Mouse (Mus musculus): ENCODE data around the gene Tmem63a.
"Not testable (repeated sequence)": the region's sequence is repeated elsewhere in the genome, so short reads cannot be mapped to it uniquely, and the experiment has no call there.

Tmem63a gene

GRCm38 (mm10) chr1:180942166-180943031, at the start of gene Tmem63a:
Gene Tmem63a, plus strand, starts transcription at chr1:180942344.
- DNase-seq (ENCODE audit: low spot score) = peak; percentile 56

GRCm38 (mm10) chr1:180892808-180893207, 49.3 kb upstream of the Tmem63a start, which contains the start of gene Lefty2:
Gene Lefty2, plus strand, starts transcription at chr1:180893108.
- DNase-seq (ENCODE audit: low spot score) = no peak

DNA sequence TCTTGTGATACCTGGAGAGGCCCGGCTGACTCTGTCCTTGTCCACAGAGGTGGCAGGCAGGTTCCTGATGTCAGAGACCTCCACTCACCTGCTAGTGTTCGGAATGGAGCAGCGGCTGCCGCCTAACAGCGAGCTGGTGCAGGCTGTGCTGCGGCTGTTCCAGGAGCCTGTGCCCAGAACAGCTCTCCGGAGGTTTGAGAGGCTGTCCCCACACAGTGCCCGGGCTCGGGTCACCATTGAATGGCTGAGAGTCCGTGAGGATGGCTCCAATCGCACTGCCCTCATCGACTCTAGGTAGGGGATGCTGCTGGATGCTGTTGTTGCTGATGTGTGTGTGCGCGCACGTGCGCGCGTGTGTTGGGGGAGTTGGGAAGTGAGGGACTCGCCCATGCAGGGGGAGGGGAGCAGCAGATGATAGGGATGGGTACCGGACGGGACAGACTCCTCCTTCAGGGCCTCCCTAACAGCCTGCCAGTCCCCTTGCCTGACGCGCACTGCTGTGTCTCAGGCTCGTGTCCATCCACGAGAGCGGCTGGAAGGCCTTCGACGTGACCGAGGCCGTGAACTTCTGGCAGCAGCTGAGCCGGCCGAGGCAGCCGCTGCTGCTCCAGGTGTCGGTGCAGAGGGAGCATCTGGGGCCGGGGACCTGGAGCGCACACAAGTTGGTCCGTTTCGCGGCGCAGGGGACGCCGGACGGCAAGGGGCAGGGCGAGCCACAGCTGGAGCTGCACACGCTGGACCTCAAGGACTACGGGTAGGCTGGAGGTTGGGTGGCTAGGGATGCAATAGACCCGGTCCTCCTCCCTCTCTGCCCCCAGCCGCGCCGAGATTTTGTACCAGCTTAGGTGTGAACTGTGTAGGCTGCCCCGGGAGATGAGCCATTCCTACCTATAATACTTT, 47.8 kb upstream of the Tmem63a start:
- DNase-seq (ENCODE audit: low spot score) = not testable (repeated sequence)

- DNase-seq (ENCODE audit: low spot score) = peak; percentile 73
Observed at GRCm38 (mm10) chr1:180901107-180901506, 41.0 kb upstream of the Tmem63a start.

DNA sequence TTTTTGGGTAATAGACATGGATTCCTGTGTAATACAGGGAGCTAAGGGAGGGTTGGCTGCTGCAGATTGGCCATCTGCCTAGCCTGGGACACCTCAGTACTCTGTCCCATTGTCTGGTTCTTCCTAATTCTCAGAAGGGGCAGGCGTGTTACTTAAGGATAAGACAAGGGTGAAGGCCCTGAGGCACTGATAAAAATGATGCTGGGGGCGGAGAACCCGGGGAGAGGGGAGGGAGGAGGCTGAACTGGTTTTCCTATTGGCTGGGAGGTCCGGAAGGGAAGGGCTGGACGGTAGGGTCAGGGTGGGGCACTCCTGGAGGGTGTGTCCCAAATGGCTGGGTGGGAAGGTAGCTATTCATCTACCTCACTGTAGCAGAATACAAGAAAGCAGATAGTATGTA, 39.2 kb upstream of the Tmem63a start:
- DNase-seq (ENCODE audit: low spot score) = peak; percentile 98

DNA sequence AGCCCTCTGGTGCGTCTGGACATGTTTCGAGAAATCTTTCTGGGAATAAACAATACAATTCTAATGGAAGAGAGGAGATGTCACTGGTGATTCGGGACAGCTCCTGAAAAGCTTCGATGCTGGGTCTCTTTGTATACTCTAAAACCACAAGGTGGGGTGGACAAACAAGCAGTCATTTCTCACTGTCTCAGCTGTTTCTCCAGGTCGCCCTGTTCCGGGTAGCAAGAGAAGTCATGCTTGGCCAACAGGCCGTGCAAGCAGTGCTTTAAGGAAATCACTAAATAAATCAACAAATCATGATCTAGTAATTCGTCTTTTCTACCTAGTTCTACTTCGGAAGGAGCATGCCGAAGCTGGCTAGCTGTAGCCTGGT, 38.5 kb upstream of the Tmem63a start:
- DNase-seq (ENCODE audit: low spot score) = no peak

GRCm38 (mm10) chr1:180904039-180904814, 37.9 kb upstream of the Tmem63a start, which contains the start of gene Pycr2:
Gene Pycr2, plus strand, starts transcription at chr1:180904293.
- peak; percentile 93 for DNase-seq (ENCODE audit: low spot score)

GRCm38 (mm10) chr1:180904815-180905080, 37.4 kb upstream of the Tmem63a start:
- no peak for DNase-seq (ENCODE audit: low spot score)

DNA sequence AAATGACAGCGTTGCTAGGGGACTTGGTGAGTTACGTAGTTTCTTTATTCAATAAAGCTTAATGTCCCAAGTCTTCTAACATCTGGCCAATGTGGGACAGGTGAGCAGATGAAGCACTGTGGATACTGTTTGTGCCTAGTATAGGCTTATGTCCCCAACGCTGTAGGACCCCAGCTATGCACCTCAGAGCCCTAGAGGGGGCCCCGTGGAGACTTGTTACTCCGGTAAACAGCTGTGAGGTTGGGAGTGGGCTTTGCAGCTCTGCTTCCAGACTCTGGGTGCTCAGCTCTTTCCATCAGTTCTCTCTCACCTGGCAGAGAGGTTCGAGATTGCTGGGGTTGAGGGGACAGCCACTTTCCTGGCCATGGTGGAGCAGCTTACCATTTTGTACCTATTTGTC, 36.8 kb upstream of the Tmem63a start:
- DNase-seq (ENCODE audit: low spot score) = no peak

GRCm38 (mm10) chr1:180905876-180906275, 36.3 kb upstream of the Tmem63a start:
- no peak for DNase-seq (ENCODE audit: low spot score)

DNA sequence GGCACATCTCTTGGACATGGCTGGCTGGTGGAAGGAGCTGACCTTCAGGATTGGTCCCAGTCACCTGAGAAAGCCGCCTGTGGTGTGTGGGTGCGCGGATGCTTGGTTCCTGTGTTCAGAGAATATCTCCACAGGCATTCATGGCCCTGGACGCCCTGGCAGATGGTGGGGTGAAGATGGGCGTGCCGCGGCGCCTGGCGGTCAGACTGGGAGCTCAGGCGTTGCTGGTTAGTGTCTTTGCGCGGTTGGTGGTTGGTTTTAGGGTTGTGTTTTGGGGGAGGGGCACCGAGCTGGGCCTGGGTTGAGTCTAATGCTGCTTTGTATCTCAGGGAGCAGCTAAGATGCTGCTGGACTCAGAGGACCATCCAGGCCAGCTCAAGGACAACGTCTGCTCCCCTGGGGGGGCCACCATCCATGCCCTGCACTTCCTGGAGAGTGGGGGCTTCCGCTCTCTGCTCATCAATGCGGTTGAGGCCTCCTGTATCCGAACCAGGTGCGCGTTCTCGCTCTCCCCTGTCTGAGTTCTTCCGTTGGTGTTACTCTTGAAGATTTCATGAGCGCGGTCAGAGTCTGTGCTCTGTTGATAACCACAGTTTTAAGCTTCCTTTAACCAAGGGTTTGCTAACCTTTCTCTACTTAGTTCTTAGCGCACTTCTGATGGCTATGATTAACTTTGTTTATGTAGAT, 35.5 kb upstream of the Tmem63a start:
- DNase-seq (ENCODE audit: low spot score) = no peak

DNA sequence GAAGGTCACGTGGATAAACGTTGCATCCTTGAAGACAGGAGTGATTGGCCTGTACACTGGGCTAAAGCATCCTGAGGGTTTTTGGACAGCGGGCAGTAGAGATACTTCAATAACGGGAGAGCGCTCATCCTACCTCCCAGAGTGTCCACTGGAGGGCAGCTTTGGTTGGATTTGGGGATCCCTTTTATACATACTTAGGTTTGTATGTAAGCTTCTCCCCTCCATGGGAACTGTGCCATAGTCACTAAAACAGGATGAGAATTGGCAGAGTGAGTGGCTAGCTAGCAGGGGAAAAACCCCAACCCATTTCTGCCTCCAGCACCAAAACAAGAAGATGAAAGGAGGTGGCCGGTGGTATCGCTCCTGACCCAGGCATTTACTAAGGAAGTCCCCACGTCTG, 31.0 kb upstream of the Tmem63a start:
- no peak for DNase-seq (ENCODE audit: low spot score)

DNA sequence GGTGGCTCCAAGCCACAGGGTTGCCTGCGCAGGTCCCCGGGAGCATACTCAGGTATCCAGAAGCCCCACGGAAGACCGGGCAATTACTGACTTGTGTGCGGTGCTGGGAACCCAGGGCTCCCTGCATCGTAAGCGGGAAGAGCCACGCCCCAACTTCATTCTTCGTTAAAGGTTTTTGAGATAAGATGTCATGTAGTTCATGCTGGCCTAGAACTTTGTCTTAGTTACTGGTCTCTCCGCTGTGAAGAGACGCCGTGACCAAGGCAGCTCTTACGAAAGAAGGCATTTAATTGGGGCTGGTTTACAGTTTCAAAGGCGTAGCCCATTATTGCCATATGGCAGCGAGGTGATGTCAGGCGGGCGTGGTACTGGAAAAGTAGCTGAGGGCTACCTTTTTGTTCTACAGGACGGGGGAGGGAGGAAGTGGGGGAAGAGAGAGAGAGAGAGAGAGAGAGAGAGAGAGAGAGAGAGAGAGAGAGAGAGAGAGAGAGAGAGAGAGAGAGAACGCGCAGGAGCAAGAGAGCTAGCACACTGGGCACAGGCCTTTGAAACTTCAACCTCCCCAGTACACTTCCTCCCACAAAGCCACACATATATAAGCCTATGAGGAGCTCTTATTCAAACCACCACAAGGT, 30.4 kb upstream of the Tmem63a start:
- DNase-seq (ENCODE audit: low spot score) = no peak

- DNase-seq (ENCODE audit: low spot score) = no peak
Observed at GRCm38 (mm10) chr1:180912792-180913191, 29.4 kb upstream of the Tmem63a start.

DNA sequence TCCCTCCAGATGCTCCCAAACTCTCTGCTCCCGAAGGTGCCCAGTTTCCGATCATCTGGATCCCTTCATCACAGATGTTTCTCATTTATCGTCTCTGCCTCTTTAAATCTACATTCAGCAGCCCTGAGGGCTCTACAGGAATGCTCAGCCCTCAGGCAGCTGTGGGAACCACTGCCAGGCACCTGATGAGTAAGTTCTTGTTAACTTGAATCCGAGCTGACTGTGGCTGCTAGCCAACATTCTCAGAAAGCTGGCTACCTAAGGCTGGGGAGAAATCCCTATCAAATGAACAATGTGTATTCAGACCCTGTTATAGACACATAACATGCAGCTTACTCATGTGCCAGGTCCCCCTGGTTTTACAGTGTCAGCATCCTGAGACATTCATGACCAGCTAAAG, 28.3 kb upstream of the Tmem63a start:
- DNase-seq (ENCODE audit: low spot score) = no peak

DNA sequence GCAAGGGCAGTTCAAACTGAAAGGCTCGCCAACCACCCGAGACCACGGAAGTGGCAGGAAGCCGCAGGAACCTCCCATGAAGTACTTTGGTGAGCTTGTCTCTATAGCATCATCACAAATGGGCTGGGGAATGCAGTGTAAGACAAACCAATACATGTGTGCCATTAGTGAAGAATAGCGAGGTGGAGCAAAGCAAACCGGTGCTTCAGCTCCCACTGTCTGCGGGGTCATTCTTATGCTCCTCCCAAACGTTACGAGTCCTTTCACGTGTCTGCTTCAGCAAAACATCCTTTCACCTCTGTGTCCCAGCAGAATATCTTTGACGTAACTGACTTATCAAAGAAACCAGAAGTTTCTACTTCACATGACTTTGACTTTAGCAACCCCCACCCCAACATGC, 25.7 kb upstream of the Tmem63a start:
- DNase-seq (ENCODE audit: low spot score) = no peak

DNA sequence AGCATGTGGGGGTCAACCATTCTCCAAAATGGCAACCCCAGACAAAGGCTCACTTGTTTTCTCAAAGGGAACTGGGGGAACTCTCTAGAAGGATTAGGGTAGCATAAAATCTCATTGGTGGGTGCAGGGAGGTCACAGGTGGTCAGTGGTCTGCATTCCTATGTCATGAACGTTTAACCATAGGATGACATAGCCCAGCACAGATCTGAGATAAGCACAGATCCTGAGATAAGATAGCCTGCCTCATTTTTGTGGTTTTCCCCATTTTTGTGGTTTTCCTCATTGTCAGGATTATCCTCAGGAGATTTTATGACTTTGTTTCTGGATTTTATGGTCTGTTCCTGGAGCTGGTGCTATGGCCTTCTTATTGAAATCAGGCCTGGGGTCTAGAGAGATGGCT, 25.1 kb upstream of the Tmem63a start:
- DNase-seq (ENCODE audit: low spot score) = no peak

- peak; percentile 56 for DNase-seq (ENCODE audit: low spot score)
Observed at GRCm38 (mm10) chr1:180919686-180920085, 22.5 kb upstream of the Tmem63a start.

DNA sequence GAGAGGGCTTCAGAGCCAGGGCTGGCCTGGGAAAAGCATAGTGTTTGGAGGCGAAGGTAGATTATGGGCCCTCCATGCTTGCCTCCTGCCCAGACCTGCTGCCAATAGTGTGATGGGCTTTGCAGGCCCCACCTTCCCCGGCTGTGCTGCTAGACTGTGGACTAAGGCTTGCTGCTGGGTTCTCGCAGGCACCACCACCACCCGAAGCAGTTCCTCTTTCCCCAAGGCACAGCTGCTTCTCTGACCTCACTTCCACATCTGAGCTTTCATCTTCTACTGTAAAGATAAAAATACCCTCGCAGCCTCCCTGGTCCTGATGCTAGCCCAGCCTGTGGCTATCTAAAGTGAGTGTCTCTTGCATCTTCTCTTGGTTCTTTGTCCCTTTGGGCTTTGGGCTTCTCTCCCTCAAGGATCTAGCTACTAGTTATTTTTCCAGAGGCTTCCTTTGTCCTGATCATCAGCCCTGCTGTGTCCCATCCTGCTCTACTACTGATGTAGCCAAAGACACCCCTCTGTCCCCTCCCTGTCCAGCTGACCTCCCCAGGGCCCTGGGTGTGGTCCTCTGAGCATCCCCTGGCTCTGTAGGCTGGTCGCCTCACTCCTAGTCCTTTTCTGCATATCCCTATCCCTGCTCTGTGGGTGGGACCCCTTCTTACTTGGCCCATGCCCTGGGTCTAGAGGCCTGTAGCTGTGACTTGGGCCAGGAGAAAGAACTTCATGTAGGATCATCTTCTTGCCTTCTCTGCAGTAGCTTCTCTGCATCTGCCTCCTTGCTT, 19.7 kb upstream of the Tmem63a start:
- no peak for DNase-seq (ENCODE audit: low spot score)

- no peak for DNase-seq (ENCODE audit: low spot score)
Observed at GRCm38 (mm10) chr1:180924737-180925136, 17.4 kb upstream of the Tmem63a start.
